Mouse (Mus musculus) myocyte (in vitro differentiated cells): ENCODE measurements around the gene Cdc26. TPM values are rescaled to one million over a fixed set of nuclear protein-coding genes. Genes with fewer than 3 reads are reported as not detected.
A peak's percentile ranks its signal among the peaks of the same experiment; 100 is the strongest.

Experiments used
- H3K27me3 ChIP-seq: one replicate; pipeline ENCODE4 v1.6.1; 2011; ENCODE audit not compliant: control insufficient read depth, insufficient read depth, insufficient read length
- H3K36me3 ChIP-seq: one replicate; pipeline ENCODE4 v1.6.1; 2011; ENCODE audit not compliant: control insufficient read depth, insufficient read depth
- H3K4me2 ChIP-seq: one replicate; pipeline ENCODE4 v1.6.1; 2011; ENCODE audit warnings: low read depth, control low read depth
- H3K4me3 ChIP-seq: one replicate; pipeline ENCODE4 v1.5.1; 2011; ENCODE audit warnings: mild to moderate bottlenecking, control low read depth, moderate library complexity
- H3K79me2 ChIP-seq: one replicate; pipeline ENCODE4 v1.6.1; 2011; ENCODE audit not compliant: control insufficient read depth, insufficient read depth
- H3ac ChIP-seq: one replicate; pipeline ENCODE4 v1.6.1; 2011; ENCODE audit not compliant: control insufficient read depth, insufficient read length
- CEBPB ChIP-seq: IDR thresholded peaks from 2 replicates; pipeline ENCODE4 v1.6.1; 2011; ENCODE audit warnings: mild to moderate bottlenecking, moderate library complexity; ENCODE audit not compliant: poor library complexity, insufficient read depth, severe bottlenecking
- E2F4 ChIP-seq: IDR thresholded peaks from one replicate; pipeline ENCODE4 v1.6.1; 2011; ENCODE audit warnings: mild to moderate bottlenecking, control low read depth, moderate library complexity; ENCODE audit not compliant: insufficient read depth
- MAX ChIP-seq: IDR thresholded peaks from one replicate; pipeline ENCODE4 v1.6.1; 2011; ENCODE audit warnings: low read depth, mild to moderate bottlenecking, control low read depth
- MYOD1 ChIP-seq, 3 experiments: IDR thresholded peaks; one replicate each; pipeline ENCODE4 v1.6.1; 2011; ENCODE audit warnings: control low read depth in 2 of 3, low read depth in 2 of 3, mild to moderate bottlenecking in 2 of 3, moderate library complexity in 1 of 3; ENCODE audit not compliant: insufficient read length in 2 of 3, control insufficient read depth in 1 of 3
- MYOG ChIP-seq, 3 experiments: IDR thresholded peaks; one replicate each; pipeline ENCODE4 v1.6.1; 2011; ENCODE audit warnings: control low read depth in 2 of 3, low read depth in 2 of 3, mild to moderate bottlenecking in 2 of 3; ENCODE audit not compliant: insufficient read length in 2 of 3, control insufficient read depth in 1 of 3, insufficient read depth in 1 of 3
- POLR2A ChIP-seq: IDR thresholded peaks from one replicate; pipeline ENCODE4 v1.6.1; 2011; ENCODE audit warnings: low read depth, mild to moderate bottlenecking, control low read depth, moderate library complexity; ENCODE audit not compliant: insufficient read length
- POLR2AphosphoS2 ChIP-seq: IDR thresholded peaks from one replicate; pipeline ENCODE4 v1.6.1; 2011; ENCODE audit warnings: low read depth, control low read depth; ENCODE audit not compliant: insufficient read length
- REST ChIP-seq: IDR thresholded peaks from one replicate; pipeline ENCODE4 v1.6.1; 2011; ENCODE audit warnings: mild to moderate bottlenecking, control low read depth, moderate library complexity; ENCODE audit not compliant: insufficient read depth, insufficient read length
- SRF ChIP-seq: IDR thresholded peaks from one replicate; pipeline ENCODE4 v1.6.1; 2011; ENCODE audit warnings: low read depth; ENCODE audit not compliant: control insufficient read depth, insufficient read length
- TCF12 ChIP-seq: IDR thresholded peaks from one replicate; pipeline ENCODE4 v1.6.1; 2011; ENCODE audit warnings: mild to moderate bottlenecking, control low read depth; ENCODE audit not compliant: poor library complexity, insufficient read depth, severe bottlenecking
- TCF3 ChIP-seq: IDR thresholded peaks from one replicate; pipeline ENCODE4 v1.6.1; 2011; ENCODE audit warnings: low read depth, control low read depth; ENCODE audit not compliant: insufficient read length
- USF1 ChIP-seq: IDR thresholded peaks from one replicate; pipeline ENCODE4 v1.6.1; 2011; ENCODE audit warnings: low read depth, mild to moderate bottlenecking, control low read depth, moderate library complexity
- polyA plus RNA-seq: library from polyadenylated mRNA; unstranded; fragments of >200 nt; fragmentation: generic; extraction: Trizol; gene quantifications from one replicate; pipeline ENCODE4 v1.2.1, GENCODE M21; 2012; ENCODE audit warnings: missing spikeins

The Cdc26 gene
- polyA plus RNA-seq, 1 experiment, result 49.2 TPM

DNA sequence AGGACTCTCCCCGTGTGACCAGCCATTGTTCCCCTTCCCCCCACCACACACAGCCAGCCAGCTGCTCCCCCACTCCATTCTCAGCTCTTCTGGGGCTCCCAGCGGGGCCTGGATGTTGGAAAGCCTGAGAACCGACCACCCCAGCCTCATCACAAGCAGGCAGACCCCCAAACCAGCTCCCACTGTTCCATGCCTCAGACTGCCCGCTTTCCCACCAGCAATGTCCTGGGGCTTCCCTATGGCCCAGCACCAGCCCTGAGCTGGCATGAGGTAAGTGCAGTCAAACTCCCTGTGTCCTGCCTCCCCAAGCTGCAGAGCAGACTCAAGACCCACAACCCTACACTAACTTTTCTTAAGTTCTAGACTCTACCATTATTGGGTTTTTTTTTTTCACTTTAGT is 2.3 kb downstream of the Cdc26 start:
- no peak for TF ChIP-seq USF1
- TF ChIP-seq REST, result no peak
- TF ChIP-seq MYOG (IDR thresholded peaks at IDR 0.05; ENCODE audit: control insufficient read depth in 1 of 3, insufficient read depth in 1 of 3, insufficient read length in 2 of 3, low read depth in 2 of 3), result no peak
- TF ChIP-seq CEBPB, result no peak
- no peak for TF ChIP-seq POLR2AphosphoS2
- TF ChIP-seq POLR2A, result no peak
- no peak for TF ChIP-seq TCF3
- TF ChIP-seq MYOD1 (IDR thresholded peaks at IDR 0.05; ENCODE audit: control insufficient read depth in 1 of 3, insufficient read length in 2 of 3, low read depth in 2 of 3), result no peak
- TF ChIP-seq E2F4, result no peak
- TF ChIP-seq MAX, result no peak
- no peak for TF ChIP-seq TCF12
- H3K27me3 ChIP-seq, result no peaks in the 10 kb centered on the region
- peaks cover 52% of the 10 kb centered on the region for H3K79me2 ChIP-seq
- no peak overlapping the region for H3ac ChIP-seq
- peaks cover 15% of the 10 kb centered on the region for H3K36me3 ChIP-seq
- H3K4me3 ChIP-seq, result no peak overlapping the region
- no peak overlapping the region for H3K4me2 ChIP-seq

- H3K4me3 ChIP-seq, result no peak overlapping the region
- H3K4me2 ChIP-seq, result no peak overlapping the region
- H3ac ChIP-seq, result no peak overlapping the region
- peaks cover 52% of the 10 kb centered on the region for H3K36me3 ChIP-seq
- no peaks in the 10 kb centered on the region for H3K27me3 ChIP-seq
- H3K79me2 ChIP-seq, result peaks cover 25% of the 10 kb centered on the region
- TF ChIP-seq POLR2A, result no peak
- no peak for TF ChIP-seq TCF3
- TF ChIP-seq MYOG (IDR thresholded peaks at IDR 0.05; ENCODE audit: control insufficient read depth in 1 of 3, insufficient read depth in 1 of 3, insufficient read length in 2 of 3, low read depth in 2 of 3), result no peak
- no peak for TF ChIP-seq MYOD1 (IDR thresholded peaks at IDR 0.05; ENCODE audit: control insufficient read depth in 1 of 3, insufficient read length in 2 of 3, low read depth in 2 of 3)
- TF ChIP-seq REST, result no peak
- no peak for TF ChIP-seq POLR2AphosphoS2
- TF ChIP-seq USF1, result no peak
These were observed 9.5 kb downstream of the Cdc26 start for GRCm38 (mm10) chr4:62398956-62399355.

DNA sequence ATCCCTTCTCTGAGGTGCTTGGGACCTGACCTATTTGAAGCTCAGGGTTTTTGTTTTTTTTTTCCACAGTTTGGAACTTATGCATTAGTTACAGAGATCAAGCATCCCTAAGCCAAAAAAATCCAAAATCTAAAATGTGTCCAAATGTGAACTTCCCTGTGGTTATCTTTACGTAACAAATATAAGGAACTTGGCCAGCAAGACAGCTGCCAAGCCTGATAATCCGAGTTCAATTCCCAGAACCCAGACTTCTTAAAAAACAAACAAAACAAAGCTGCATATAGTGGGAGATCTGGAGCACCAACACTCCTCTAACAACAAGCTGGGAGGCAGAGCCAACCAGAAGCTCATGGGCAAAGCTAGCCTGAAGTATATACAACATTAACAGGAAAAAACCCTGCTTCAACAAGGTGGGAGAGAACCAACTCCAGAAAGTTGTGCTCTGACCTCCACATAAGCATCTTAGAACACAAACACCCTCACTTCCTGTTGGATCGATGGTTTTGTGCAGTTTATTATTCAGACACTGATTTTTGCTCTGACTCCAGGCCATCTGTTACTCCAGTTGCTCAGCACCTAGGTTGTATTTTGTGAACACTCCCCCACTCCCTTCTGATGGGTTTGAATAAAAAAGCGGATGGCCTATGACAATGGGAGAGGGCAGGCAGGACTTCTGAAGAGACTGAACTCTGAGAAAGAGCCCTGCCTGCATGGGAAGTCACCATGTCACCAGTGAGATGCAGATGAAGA is 10.7 kb downstream of the Cdc26 start:
- Histone ChIP-seq H3K79me2 (peaks cover 16% of the 10 kb centered on the region), H3K36me3 (peaks cover 56% of the 10 kb centered on the region), H3K4me3 (no peak overlapping the region), H3K27me3 (no peaks in the 10 kb centered on the region), H3K4me2 (no peak overlapping the region), H3ac (no peak overlapping the region)
- TF ChIP-seq CEBPB, result no peak
- TF ChIP-seq MYOG (IDR thresholded peaks at IDR 0.05; ENCODE audit: control insufficient read depth in 1 of 3, insufficient read depth in 1 of 3, insufficient read length in 2 of 3, low read depth in 2 of 3), result no peak
- TF ChIP-seq REST, result no peak
- no peak for TF ChIP-seq USF1
- TF ChIP-seq MAX, result no peak
- no peak for TF ChIP-seq POLR2AphosphoS2
- no peak for TF ChIP-seq SRF
- no peak for TF ChIP-seq MYOD1 (IDR thresholded peaks at IDR 0.05; ENCODE audit: control insufficient read depth in 1 of 3, insufficient read length in 2 of 3, low read depth in 2 of 3)
- no peak for TF ChIP-seq TCF12
- TF ChIP-seq POLR2A, result no peak
- TF ChIP-seq TCF3, result no peak
- no peak for TF ChIP-seq E2F4

DNA sequence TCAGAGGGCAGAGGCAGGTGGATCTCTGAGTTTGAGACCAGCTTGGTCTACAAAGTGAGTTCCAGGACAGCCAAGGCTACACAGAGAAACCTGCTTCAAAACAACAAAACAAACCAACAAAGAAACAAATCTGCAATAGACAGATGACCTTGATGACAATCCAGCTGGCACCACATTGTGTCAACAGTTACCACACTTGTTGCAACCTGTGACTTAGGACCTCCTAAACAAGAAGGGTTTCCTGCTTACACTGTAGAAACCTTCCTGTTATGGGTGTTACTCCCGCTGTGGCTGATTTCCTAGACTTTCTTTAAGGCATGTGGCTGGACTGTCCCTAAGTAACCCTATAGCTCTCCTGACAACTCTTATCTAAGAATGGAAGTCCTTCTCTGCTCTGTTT is 12.6 kb downstream of the Cdc26 start:
- H3K27me3 ChIP-seq, result no peaks in the 10 kb centered on the region
- H3K36me3 ChIP-seq, result peaks cover 45% of the 10 kb centered on the region
- no peak for TF ChIP-seq REST
- TF ChIP-seq MAX, result no peak
- no peak for TF ChIP-seq TCF12
- TF ChIP-seq MYOD1 (IDR thresholded peaks at IDR 0.05; ENCODE audit: control insufficient read depth in 1 of 3, insufficient read length in 2 of 3, low read depth in 2 of 3), result no peak
- TF ChIP-seq MYOG (IDR thresholded peaks at IDR 0.05; ENCODE audit: control insufficient read depth in 1 of 3, insufficient read depth in 1 of 3, insufficient read length in 2 of 3, low read depth in 2 of 3), result no peak
- no peak for TF ChIP-seq TCF3
- no peak for TF ChIP-seq USF1
- TF ChIP-seq POLR2A, result no peak
- no peak for TF ChIP-seq CEBPB
- TF ChIP-seq SRF, result no peak
- no peak for TF ChIP-seq POLR2AphosphoS2
- TF ChIP-seq E2F4, result no peak
- no peak overlapping the region for H3ac ChIP-seq
- H3K79me2 ChIP-seq, result peaks cover 13% of the 10 kb centered on the region
- H3K4me3 ChIP-seq, result no peak overlapping the region
- no peak overlapping the region for H3K4me2 ChIP-seq

- Histone ChIP-seq H3K79me2 (peaks cover 13% of the 10 kb centered on the region), H3ac (no peak overlapping the region), H3K36me3 (peaks cover 47% of the 10 kb centered on the region), H3K4me3 (no peak overlapping the region), H3K27me3 (no peaks in the 10 kb centered on the region), H3K4me2 (no peak overlapping the region)
- TF ChIP-seq POLR2AphosphoS2 (peak; percentile 55), SRF (no peak)
These were observed 15.0 kb downstream of the Cdc26 start for GRCm38 (mm10) chr4:62393459-62393858.
